Mouse (Mus musculus) adrenal gland, adult 2 months (tissue): Measurements from ENCODE around the gene Ppp4c. TPM values are rescaled to one million over a fixed set of nuclear protein-coding genes. Genes with fewer than 3 reads are reported as not detected.
A peak's percentile ranks its signal among the peaks of the same experiment; 100 is the strongest.

ENCODE experiments used
- DNase-seq: peaks from one replicate; pipeline ENCODE4 v3.0.0; 2021
- polyA plus RNA-seq: library from polyadenylated mRNA; depleted of rRNA; stranded (reverse); fragments of >200 nt; gene quantifications from 2 replicates; pipeline ENCODE4 v1.2.3, GENCODE M21; 2012; rRNA removed
- total RNA-seq, 2 experiments: library from RNA; stranded (reverse); gene quantifications; 2 replicates each; pipeline ENCODE4 v1.2.3; 2021

Ppp4c gene
- total and polyA plus RNA-seq, 3 experiments = 77.4 to 89.8 (median 86.0) TPM

DNA sequence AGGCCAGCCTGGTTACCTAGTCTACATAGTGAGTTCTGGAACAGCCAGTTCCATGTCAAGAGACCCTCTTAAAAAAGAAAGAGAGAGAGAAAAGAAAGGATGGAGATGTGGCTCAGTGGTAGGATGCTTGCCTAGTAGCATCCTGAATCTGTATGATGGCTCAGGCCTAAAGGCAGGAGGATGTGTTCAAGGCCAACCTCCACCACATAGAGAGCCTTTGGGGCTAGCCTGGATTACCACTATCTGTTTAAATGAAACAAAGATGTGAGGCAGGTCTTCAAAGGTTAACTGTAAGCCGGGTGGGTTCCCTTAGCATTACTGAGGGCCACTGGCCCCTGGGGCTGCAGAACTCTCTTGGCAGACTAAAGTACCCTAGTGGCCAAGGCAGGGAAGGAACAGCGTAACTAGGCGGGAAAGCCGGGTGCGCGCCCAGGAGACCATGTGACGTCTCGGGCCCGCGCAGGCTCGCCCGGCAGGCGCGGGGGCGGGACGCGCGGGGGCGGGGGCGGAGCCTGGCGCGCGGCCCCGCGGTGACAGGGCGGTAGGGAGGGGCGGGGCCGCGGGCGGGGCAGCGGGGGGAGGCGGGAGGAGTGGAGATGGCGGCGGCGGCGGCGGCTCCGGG lies 33.1 kb downstream of the Ppp4c start, which contains the start of gene Mapk3:
Gene Mapk3, plus strand, starts transcription at position 552 of the 622 bp plus-strand sequence.
- peak; percentile 93 for DNase-seq

DNA sequence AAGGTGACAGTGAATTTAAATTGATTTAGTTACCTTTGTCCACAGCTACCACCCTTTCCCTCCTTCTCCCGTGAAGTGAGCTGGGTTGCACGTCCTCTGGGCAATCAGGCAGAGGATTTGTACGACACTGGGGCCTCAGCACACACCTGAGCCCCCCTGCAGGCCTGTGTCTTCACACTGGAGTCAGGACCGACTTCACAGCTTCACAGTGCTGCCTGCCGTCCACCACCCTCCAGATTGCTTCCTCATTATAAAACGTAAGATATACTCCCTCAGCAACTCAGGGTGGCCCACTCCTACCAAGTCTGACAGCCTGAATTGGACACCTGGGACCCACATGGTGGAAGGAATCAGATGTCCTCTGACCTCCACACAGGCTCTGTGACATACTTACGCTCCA lies 33.8 kb downstream of the Ppp4c start:
- DNase-seq = no peak

DNA sequence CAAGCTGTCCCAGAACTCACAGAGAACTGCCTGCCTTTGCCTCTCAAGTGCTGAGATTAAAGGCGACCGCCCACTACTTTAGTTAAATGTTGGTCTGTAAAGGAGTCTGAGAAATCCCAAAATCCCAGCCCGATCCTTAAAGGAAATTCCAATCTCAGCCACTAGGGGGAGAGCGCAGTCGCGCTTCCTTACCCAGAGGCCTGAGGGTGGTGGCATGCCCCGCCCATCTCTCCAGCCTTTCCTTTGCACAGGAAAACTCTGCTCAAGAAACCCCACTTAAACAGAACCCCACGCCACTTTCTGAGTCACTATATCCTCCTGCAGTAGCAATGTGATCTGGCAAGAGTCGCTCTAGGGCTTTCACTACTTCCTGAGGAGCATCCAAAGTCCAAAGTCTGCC lies 37.4 kb downstream of the Ppp4c start:
- peak; percentile 79 for DNase-seq

DNA sequence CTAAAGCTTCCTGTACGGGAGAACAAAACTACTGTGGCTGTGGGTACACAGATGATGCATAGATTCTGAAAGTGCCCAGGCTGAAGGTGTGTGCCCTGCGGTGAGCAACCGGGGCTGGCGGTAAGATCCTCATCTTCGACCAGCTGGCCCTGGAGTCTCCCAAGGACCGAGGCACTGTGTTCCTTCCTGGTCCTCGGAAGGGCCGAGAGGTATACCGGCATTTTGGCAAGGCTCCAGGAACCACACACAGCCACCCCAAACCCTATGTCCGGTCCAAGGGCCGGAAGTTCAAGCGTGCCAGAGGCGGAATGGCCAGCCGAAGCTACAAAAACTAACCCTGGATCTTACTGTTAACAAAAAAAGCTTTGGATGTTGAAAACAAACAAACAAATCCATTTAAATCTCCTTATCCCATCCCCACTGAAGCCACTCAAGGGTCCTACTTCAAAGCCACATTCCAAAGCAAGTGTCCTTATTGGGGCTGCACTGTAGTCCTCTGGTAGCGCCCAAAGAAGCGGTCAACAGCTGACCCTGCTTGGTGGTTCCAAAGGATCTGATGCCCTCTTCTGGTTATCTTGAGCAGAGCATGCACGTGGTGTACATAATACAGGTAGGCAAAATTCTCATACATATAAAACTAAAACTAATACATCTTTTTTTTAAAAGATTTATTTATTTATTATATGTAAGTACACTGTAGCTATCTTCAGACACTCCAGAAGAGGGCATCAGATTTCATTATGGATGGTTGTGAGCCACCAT lies 42.5 kb downstream of the Ppp4c start:
- DNase-seq = no peak

DNA sequence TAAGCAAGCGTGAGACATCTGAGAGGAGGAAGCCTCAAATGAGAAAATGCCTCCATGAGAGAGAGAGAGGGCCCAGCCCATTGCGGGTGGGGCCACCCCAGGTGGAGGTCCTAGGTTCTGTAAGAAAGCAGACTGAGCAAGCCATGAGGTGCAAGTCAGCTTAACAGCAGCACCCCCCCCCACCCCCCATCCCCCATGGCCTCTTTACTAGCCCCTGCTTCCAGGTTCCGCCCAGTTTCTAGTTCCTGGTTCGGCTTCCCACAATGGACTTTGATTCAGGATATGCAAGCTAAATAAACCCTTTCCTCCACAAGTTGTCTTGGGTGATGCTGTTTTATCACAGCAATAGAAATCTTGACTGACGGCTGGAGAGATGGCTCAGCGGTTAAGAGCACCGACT lies 43.5 kb downstream of the Ppp4c start:
- DNase-seq = no peak

DNA sequence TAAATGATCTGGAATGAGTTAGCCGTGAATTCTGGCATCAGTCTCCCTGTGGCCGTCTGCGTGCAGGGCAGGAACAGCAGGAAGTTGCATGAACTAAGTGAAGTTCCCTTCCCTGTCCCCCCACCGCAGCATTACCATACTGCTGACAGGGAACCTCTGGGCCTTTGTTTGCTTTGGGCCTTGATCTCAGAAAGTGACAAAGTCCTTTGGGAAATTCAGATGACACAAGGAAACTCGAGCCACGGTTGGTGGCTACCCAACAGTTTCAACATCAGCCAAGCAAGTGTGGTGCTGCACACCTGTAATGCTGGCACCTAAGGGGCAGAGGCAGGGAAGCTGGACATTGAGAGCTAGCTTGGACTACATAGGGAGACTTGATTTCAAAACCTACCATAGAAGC lies 45.5 kb downstream of the Ppp4c start:
- no peak for DNase-seq

DNA sequence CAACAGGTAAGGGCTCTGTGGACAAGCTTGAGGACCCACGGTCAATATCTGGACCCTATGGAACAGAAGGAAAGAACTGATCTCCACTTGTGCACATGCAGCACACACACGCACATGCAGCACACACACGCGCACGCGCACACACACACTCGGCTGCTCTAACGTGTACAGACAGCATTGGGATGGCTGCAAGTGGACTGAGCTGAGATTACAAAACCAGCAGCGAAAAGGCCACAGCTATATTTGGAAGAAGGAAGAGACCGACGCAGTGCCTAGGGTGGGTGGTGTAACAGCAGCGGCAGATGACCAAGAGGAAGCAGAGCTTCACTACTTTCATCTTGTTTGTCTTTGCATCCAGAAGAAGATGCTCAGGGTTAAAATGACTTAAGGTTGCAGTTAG lies 46.2 kb downstream of the Ppp4c start:
- no peak for DNase-seq

DNA sequence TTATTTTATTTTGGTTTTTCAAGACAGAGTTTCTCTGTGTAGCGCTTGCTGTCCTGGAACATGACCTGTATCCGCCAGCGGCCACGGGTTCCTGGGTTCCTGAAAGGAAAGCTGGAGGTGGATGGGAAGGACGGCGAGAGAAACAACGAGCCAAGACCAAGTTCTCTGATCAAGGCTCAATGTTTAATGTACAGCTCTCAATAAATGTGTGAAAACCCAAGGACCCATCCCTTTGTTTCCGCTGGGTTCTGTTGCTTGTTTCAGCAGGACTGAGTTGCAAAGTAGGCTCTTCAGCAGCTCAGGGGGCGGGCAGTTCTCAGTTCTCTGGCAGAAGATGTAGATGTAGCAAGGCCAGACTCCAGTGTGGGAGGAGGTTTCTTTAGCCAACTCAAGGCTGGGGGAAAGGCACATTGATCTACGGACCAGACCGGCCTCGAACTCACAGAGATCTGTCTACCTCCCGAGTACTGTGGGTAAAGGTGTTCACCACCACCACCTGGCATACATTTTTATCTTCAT lies 50.3 kb downstream of the Ppp4c start:
- DNase-seq = no peak

DNA sequence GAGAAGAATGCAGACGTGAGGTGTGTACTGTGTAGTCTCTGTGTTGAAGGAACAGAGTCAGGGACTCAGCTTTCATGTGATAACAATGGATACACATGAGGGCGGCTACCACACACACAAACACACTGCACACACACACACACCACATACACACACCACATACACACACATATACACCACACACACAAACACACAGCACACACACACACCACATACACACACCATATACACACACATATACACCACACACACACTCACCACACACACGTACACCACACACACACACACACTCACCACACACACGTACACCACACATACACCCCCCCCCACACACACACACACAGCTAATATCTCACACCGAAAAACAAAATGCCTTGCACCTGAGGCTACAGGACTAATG lies 50.8 kb downstream of the Ppp4c start:
- no peak for DNase-seq

DNA sequence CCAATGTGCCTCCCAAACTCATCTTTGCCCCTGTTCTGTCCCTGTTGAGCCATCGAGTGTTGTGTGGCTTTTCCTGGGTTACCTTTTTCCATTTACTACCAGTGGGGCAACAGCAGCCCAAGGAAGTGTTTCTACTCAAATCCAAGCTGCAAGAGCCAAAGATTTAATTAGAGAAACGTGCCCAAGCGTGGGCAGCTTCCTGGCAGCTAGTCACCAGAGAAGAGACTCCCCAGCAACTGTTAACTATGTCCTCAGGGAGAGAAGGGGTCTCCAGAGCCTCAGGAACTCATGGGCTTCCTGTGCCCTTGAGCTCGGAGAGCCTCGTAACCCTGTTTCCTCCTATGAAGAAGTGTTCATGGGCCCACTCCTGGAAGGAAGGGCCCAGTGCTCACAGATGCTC lies 51.3 kb downstream of the Ppp4c start:
- DNase-seq = no peak

DNA sequence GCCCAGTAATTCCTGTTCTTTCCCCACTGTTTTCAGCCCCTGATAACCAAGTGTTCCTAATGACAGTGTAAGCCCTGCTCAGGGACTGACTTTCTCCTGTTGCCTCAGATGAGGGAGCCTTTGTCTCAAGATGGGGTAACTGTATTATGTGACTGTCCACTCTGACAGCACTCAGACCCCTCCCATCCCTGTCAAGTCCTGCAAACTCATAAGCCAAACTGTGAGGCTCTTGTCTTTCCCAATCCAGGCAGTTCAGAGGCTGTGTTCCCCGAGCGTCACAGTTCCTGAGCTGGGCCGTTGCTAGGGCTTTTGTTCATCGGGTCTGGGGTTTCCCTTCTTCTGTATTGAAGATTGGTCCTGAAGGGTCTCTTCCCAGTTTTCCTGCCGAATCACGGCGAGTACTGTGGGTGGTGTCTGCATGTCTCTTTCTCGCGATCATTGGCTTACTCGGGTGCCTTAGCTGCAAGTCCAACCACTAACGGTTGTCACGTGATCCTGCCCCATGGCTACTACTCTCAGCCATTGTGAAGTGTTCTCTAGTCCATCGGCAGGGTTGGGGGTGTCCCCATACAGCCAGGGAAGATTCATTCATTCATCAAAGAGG lies 52.1 kb downstream of the Ppp4c start:
- no peak for DNase-seq

DNA sequence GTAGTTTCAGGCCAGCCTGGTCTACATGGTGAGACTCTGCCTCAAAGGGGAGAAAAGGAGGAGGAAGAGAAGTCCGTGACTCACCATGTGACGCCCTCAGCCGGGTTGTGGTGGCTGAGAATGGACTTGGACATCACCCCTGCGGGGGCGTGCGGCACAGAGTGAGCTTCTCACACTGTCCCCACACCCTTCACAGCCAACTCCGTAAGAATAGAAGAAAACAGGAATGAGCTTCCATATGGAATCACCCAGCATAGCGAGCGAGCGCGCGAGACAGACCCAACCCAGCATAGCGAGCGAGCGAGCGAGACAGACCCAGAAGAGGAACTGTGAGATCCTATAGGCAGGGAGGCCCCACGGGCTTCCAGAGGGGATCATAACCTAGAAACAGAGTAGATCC lies 52.7 kb downstream of the Ppp4c start:
- DNase-seq = no peak

DNA sequence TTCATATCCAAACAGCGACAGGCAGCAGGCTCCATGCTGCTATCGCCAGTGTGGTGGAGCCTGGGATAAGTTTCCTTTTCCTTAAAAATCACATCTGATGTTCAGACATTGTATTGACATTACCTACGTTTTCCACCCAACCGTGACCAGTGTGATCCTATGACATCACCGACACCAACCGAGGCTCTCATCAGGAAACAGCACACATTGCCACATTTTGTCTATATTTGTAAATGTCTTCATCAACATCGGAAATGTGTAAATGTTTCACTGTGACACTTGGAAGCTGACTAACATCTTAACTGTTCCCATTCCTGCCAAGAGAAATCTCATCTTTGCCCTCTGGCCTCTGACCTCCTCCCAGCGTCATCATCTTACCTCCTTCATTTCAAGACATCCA lies 56.2 kb downstream of the Ppp4c start:
- DNase-seq = no peak

Other genes starting within 250 kb of the Ppp4c start
Only the 30 nearest of the 33 such genes appear.
- gene Eif3c, start 226.1 kb downstream of the Ppp4c start, total RNA-seq = 100 to 1,000 TPM; 236 to 240 TPM
- gene Eif3c, start 226.1 kb downstream of the Ppp4c start, polyA plus RNA-seq = 97.2 and 133 TPM in 2 replicates
- 1 to 10 TPM; 2.0 to 4.7 TPM for gene Apobr, start 207.6 kb downstream of the Ppp4c start, total RNA-seq
- 5.3 and 7.5 TPM in 2 replicates for gene Apobr, start 207.6 kb downstream of the Ppp4c start, polyA plus RNA-seq
- 10 to 100 TPM; 33.2 to 47.4 TPM for gene Cln3, start 206.7 kb downstream of the Ppp4c start, total RNA-seq
- gene Cln3, start 206.7 kb downstream of the Ppp4c start, polyA plus RNA-seq = 52.8 and 56.1 TPM in 2 replicates
- gene Il27, start 197.6 kb downstream of the Ppp4c start, total RNA-seq = not detected
- 0.13 and 0.19 TPM in 2 replicates for gene Il27, start 197.6 kb downstream of the Ppp4c start, polyA plus RNA-seq
- gene Nupr1, start 161.6 kb downstream of the Ppp4c start, total RNA-seq = 10 to 100 TPM; 22.9 to 26.3 TPM
- gene Nupr1, start 161.6 kb downstream of the Ppp4c start, polyA plus RNA-seq = 2.8 and 4.4 TPM in 2 replicates
- gene Sgf29, start 143.2 kb downstream of the Ppp4c start, total RNA-seq = 10 to 100 TPM; 39.9 to 49.7 TPM
- gene Sgf29, start 143.2 kb downstream of the Ppp4c start, polyA plus RNA-seq = 64.5 and 74.4 TPM in 2 replicates
- gene Sult1a1, start 116.1 kb downstream of the Ppp4c start, total RNA-seq = 10 to 100 TPM; 48.1 to 52.7 TPM
- 29.3 and 34.3 TPM in 2 replicates for gene Sult1a1, start 116.1 kb downstream of the Ppp4c start, polyA plus RNA-seq
- 100 to 1,000 TPM; 101 to 104 TPM for gene Bola2, start 97.1 kb downstream of the Ppp4c start, total RNA-seq
- gene Bola2, start 97.1 kb downstream of the Ppp4c start, polyA plus RNA-seq = 44.1 and 48.7 TPM in 2 replicates
- gene Slx1b, start 96.7 kb downstream of the Ppp4c start, total RNA-seq = 10 to 100 TPM; 11.3 to 13.5 TPM
- 35.0 and 35.7 TPM in 2 replicates for gene Slx1b, start 96.7 kb downstream of the Ppp4c start, polyA plus RNA-seq
- gene Coro1a, start 84.7 kb downstream of the Ppp4c start, total RNA-seq = 10 to 100 TPM; 11.6 to 24.3 TPM
- 49.5 and 67.1 TPM in 2 replicates for gene Coro1a, start 84.7 kb downstream of the Ppp4c start, polyA plus RNA-seq
- gene Mapk3, start 32.9 kb downstream of the Ppp4c start, total RNA-seq = 100 to 1,000 TPM; 139 to 169 TPM
- gene Mapk3, start 32.9 kb downstream of the Ppp4c start, polyA plus RNA-seq = 242 and 299 TPM in 2 replicates
- gene Gdpd3, start 26.2 kb downstream of the Ppp4c start, total RNA-seq = 1 to 10 TPM; 2.4 TPM
- 10.2 and 10.3 TPM in 2 replicates for gene Gdpd3, start 26.2 kb downstream of the Ppp4c start, polyA plus RNA-seq
- gene Ypel3, start 15.5 kb downstream of the Ppp4c start, total RNA-seq = 100 to 1,000 TPM in 1 of 2 experiments, 10 to 100 TPM in 1; 92.8 to 136 TPM
- 970 and 1,207 TPM in 2 replicates for gene Ypel3, start 15.5 kb downstream of the Ppp4c start, polyA plus RNA-seq
- gene Tbx6, start 11.0 kb downstream of the Ppp4c start, total RNA-seq = under 1 TPM; 0.31 to 0.75 TPM
- gene Tbx6, start 11.0 kb downstream of the Ppp4c start, polyA plus RNA-seq = 3.4 and 3.7 TPM in 2 replicates
- 10 to 100 TPM; 16.4 to 21.0 TPM for gene Fam57b, start 5.2 kb upstream of the Ppp4c start, total RNA-seq
- 27.8 and 40.9 TPM in 2 replicates for gene Fam57b, start 5.2 kb upstream of the Ppp4c start, polyA plus RNA-seq
- gene 4930451I11Rik, start 39.1 kb upstream of the Ppp4c start, total RNA-seq = not detected
- gene 4930451I11Rik, start 39.1 kb upstream of the Ppp4c start, polyA plus RNA-seq = not detected in 2 replicates
- under 1 TPM; 0.40 to 0.52 TPM for gene Doc2a, start 54.9 kb upstream of the Ppp4c start, total RNA-seq
- 0.52 and 0.83 TPM in 2 replicates for gene Doc2a, start 54.9 kb upstream of the Ppp4c start, polyA plus RNA-seq
- 10 to 100 TPM in 1 of 2 experiments, 1 to 10 TPM in 1; 8.2 to 16.3 TPM for gene Hirip3, start 69.5 kb upstream of the Ppp4c start, total RNA-seq
- gene Hirip3, start 69.5 kb upstream of the Ppp4c start, polyA plus RNA-seq = 1.4 and 2.9 TPM in 2 replicates
- gene Ino80e, start 69.9 kb upstream of the Ppp4c start, total RNA-seq = 10 to 100 TPM; 42.5 to 44.5 TPM
- gene Ino80e, start 69.9 kb upstream of the Ppp4c start, polyA plus RNA-seq = 73.8 and 75.0 TPM in 2 replicates
- gene Taok2, start 92.2 kb upstream of the Ppp4c start, total RNA-seq = 10 to 100 TPM; 60.6 to 66.8 TPM
- gene Taok2, start 92.2 kb upstream of the Ppp4c start, polyA plus RNA-seq = 136 and 169 TPM in 2 replicates
- gene Tmem219, start 130.4 kb upstream of the Ppp4c start, total RNA-seq = 10 to 100 TPM; 28.1 to 35.4 TPM
- gene Tmem219, start 130.4 kb upstream of the Ppp4c start, polyA plus RNA-seq = 242 and 243 TPM in 2 replicates
- 10 to 100 TPM; 25.9 to 26.8 TPM for gene Kctd13, start 136.4 kb upstream of the Ppp4c start, total RNA-seq
- gene Kctd13, start 136.4 kb upstream of the Ppp4c start, polyA plus RNA-seq = 52.0 and 52.9 TPM in 2 replicates
- 1 to 10 TPM in 1 of 2 experiments, under 1 TPM in 1; 0.66 to 2.2 TPM for gene Asphd1, start 157.1 kb upstream of the Ppp4c start, total RNA-seq
- gene Asphd1, start 157.1 kb upstream of the Ppp4c start, polyA plus RNA-seq = 2.0 and 2.5 TPM in 2 replicates
- 100 to 1,000 TPM in 1 of 2 experiments, 10 to 100 TPM in 1; 87.4 to 126 TPM for gene Sez6l2, start 158.1 kb upstream of the Ppp4c start, total RNA-seq
- 33.4 and 42.4 TPM in 2 replicates for gene Sez6l2, start 158.1 kb upstream of the Ppp4c start, polyA plus RNA-seq
- 100 to 1,000 TPM; 102 to 107 TPM for gene Cdipt, start 183.4 kb upstream of the Ppp4c start, total RNA-seq
- gene Cdipt, start 183.4 kb upstream of the Ppp4c start, polyA plus RNA-seq = 239 and 259 TPM in 2 replicates
- gene Cdiptos, start 183.6 kb upstream of the Ppp4c start, total RNA-seq = 1 to 10 TPM; 1.6 TPM
- 0.43 and 1.4 TPM in 2 replicates for gene Cdiptos, start 183.6 kb upstream of the Ppp4c start, polyA plus RNA-seq
- gene Mvp, start 222.1 kb upstream of the Ppp4c start, total RNA-seq = 100 to 1,000 TPM; 115 to 145 TPM
- 95.3 and 172 TPM in 2 replicates for gene Mvp, start 222.1 kb upstream of the Ppp4c start, polyA plus RNA-seq
- 1 to 10 TPM in 1 of 2 experiments, not detected in 1; 1.3 TPM for gene Pagr1b, start 224.0 kb upstream of the Ppp4c start, total RNA-seq
- gene Pagr1b, start 224.0 kb upstream of the Ppp4c start, polyA plus RNA-seq = 1.7 and 2.0 TPM in 2 replicates
- gene Pagr1a, start 224.9 kb upstream of the Ppp4c start, total RNA-seq = 10 to 100 TPM; 16.4 to 20.3 TPM
- 0.66 and 13.1 TPM in 2 replicates for gene Pagr1a, start 224.9 kb upstream of the Ppp4c start, polyA plus RNA-seq
- 10 to 100 TPM; 19.9 to 29.2 TPM for gene Gm42742, start 228.6 kb upstream of the Ppp4c start, total RNA-seq
- gene Gm42742, start 228.6 kb upstream of the Ppp4c start, polyA plus RNA-seq = 13.7 and 28.4 TPM in 2 replicates